Mouse (Mus musculus): ENCODE data around the gene Zbtb22. TPM values are rescaled to one million over a fixed set of nuclear protein-coding genes. Genes with fewer than 3 reads are reported as not detected.

The Zbtb22 gene
- polyA plus RNA-seq, 1 experiment from 2014 or later, result 12.5 TPM

- H3K9me3 ChIP-seq (replicated peaks; ENCODE audit: control insufficient read depth, low read length), result no peaks in the 10 kb centered on the region
- peak overlapping the region; percentile 97 for H3K27ac ChIP-seq (ENCODE audit: low read length)
- H3K4me2 ChIP-seq (ENCODE audit: low read depth, low read length), result peak overlapping the region; percentile 76
- ATAC-seq (ENCODE audit: insufficient read depth, low FRiP score), result no peak
- H3K9ac ChIP-seq (ENCODE audit: low read length), result peak overlapping the region; percentile 94
- H3K4me3 ChIP-seq (replicated peaks; ENCODE audit: low read length), result peak overlapping the region; percentile 92
- H3K4me1 ChIP-seq (ENCODE audit: control insufficient read depth, insufficient read depth, low read length), result peaks cover 20% of the 10 kb centered on the region
- H3K27me3 ChIP-seq (ENCODE audit: control insufficient read depth, insufficient read depth, low read length), result no peaks in the 10 kb centered on the region
- WGBS, result 47% methylated on average over 11 of the region's 11 CpGs
- H3K36me3 ChIP-seq (ENCODE audit: control insufficient read depth, insufficient read depth, low read length), result peaks cover 24% of the 10 kb centered on the region
Measured at GRCm38 (mm10) chr17:33910346-33911051, 5.2 kb upstream of the Zbtb22 start.

- Histone ChIP-seq H3K4me3 (replicated peaks; ENCODE audit: low read length) (no peak overlapping the region), H3K27me3 (ENCODE audit: control insufficient read depth, insufficient read depth, low read length) (no peaks in the 10 kb centered on the region), H3K4me2 (ENCODE audit: low read depth, low read length) (no peak overlapping the region), H3K36me3 (ENCODE audit: control insufficient read depth, insufficient read depth, low read length) (peaks cover 24% of the 10 kb centered on the region), H3K9ac (ENCODE audit: low read length) (no peak overlapping the region), H3K9me3 (replicated peaks; ENCODE audit: control insufficient read depth, low read length) (no peaks in the 10 kb centered on the region), H3K4me1 (ENCODE audit: control insufficient read depth, insufficient read depth, low read length) (peaks cover 20% of the 10 kb centered on the region), H3K27ac (ENCODE audit: low read length) (no peak overlapping the region)
- ATAC-seq (ENCODE audit: insufficient read depth, low FRiP score), result no peak
- 89% methylated on average over 31 of the region's 31 CpGs for WGBS
Measured at GRCm38 (mm10) chr17:33911052-33911812, 4.5 kb upstream of the Zbtb22 start.

- 92% methylated on average over 28 of the region's 28 CpGs for WGBS
- peaks cover 23% of the 10 kb centered on the region for H3K4me1 ChIP-seq (ENCODE audit: control insufficient read depth, insufficient read depth, low read length)
- no peaks in the 10 kb centered on the region for H3K27me3 ChIP-seq (ENCODE audit: control insufficient read depth, insufficient read depth, low read length)
- no peak overlapping the region for H3K9ac ChIP-seq (ENCODE audit: low read length)
- no peak for ATAC-seq (ENCODE audit: insufficient read depth, low FRiP score)
- H3K9me3 ChIP-seq (replicated peaks; ENCODE audit: control insufficient read depth, low read length), result no peaks in the 10 kb centered on the region
- no peak overlapping the region for H3K4me2 ChIP-seq (ENCODE audit: low read depth, low read length)
- H3K27ac ChIP-seq (ENCODE audit: low read length), result no peak overlapping the region
- H3K4me3 ChIP-seq (replicated peaks; ENCODE audit: low read length), result no peak overlapping the region
- H3K36me3 ChIP-seq (ENCODE audit: control insufficient read depth, insufficient read depth, low read length), result peaks cover 24% of the 10 kb centered on the region
Measured at GRCm38 (mm10) chr17:33911813-33912414, 3.8 kb upstream of the Zbtb22 start.

GRCm38 (mm10) chr17:33913264-33913663 is 2.4 kb upstream of the Zbtb22 start:
- peaks cover 27% of the 10 kb centered on the region for H3K36me3 ChIP-seq (ENCODE audit: control insufficient read depth, insufficient read depth, low read length)
- no peak for ATAC-seq (ENCODE audit: insufficient read depth, low FRiP score)

GRCm38 (mm10) chr17:33913905-33914304 is 1.8 kb upstream of the Zbtb22 start:
- Histone ChIP-seq H3K36me3 (ENCODE audit: control insufficient read depth, insufficient read depth, low read length) (peaks cover 27% of the 10 kb centered on the region), H3K27me3 (ENCODE audit: control insufficient read depth, insufficient read depth, low read length) (no peaks in the 10 kb centered on the region)
- 95% methylated on average over 8 of the region's 8 CpGs for WGBS

More at GRCm38 (mm10) chr17:33913264-33913663, 2.4 kb upstream of the Zbtb22 start:
- no peak overlapping the region for H3K4me3 ChIP-seq (replicated peaks; ENCODE audit: low read length)
- no peaks in the 10 kb centered on the region for H3K27me3 ChIP-seq (ENCODE audit: control insufficient read depth, insufficient read depth, low read length)
- H3K4me2 ChIP-seq (ENCODE audit: low read depth, low read length), result no peak overlapping the region
- peaks cover 22% of the 10 kb centered on the region for H3K4me1 ChIP-seq (ENCODE audit: control insufficient read depth, insufficient read depth, low read length)
- 90% methylated on average over 10 of the region's 10 CpGs for WGBS
- no peak overlapping the region for H3K27ac ChIP-seq (ENCODE audit: low read length)
- no peaks in the 10 kb centered on the region for H3K9me3 ChIP-seq (replicated peaks; ENCODE audit: control insufficient read depth, low read length)
- H3K9ac ChIP-seq (ENCODE audit: low read length), result no peak overlapping the region

GRCm38 (mm10) chr17:33914969-33915391 is 724 bp upstream of the Zbtb22 start:
- no peak overlapping the region for H3K27ac ChIP-seq (ENCODE audit: low read length)

More at GRCm38 (mm10) chr17:33913905-33914304, 1.8 kb upstream of the Zbtb22 start:
- Histone ChIP-seq H3K9me3 (replicated peaks; ENCODE audit: control insufficient read depth, low read length) (no peaks in the 10 kb centered on the region), H3K4me2 (ENCODE audit: low read depth, low read length) (no peak overlapping the region), H3K27ac (ENCODE audit: low read length) (no peak overlapping the region), H3K9ac (ENCODE audit: low read length) (no peak overlapping the region), H3K4me1 (ENCODE audit: control insufficient read depth, insufficient read depth, low read length) (peaks cover 27% of the 10 kb centered on the region), H3K4me3 (replicated peaks; ENCODE audit: low read length) (no peak overlapping the region)
- no peak for ATAC-seq (ENCODE audit: insufficient read depth, low FRiP score)

GRCm38 (mm10) chr17:33916294-33916693 is 590 bp downstream of the Zbtb22 start:
- Histone ChIP-seq H3K9ac (ENCODE audit: low read length) (peak overlapping the region; percentile 76), H3K9me3 (replicated peaks; ENCODE audit: control insufficient read depth, low read length) (no peaks in the 10 kb centered on the region), H3K4me3 (replicated peaks; ENCODE audit: low read length) (peak overlapping the region; percentile 64), H3K27me3 (ENCODE audit: control insufficient read depth, insufficient read depth, low read length) (no peaks in the 10 kb centered on the region), H3K4me1 (ENCODE audit: control insufficient read depth, insufficient read depth, low read length) (peaks cover 23% of the 10 kb centered on the region), H3K4me2 (ENCODE audit: low read depth, low read length) (peak overlapping the region; percentile 73), H3K27ac (ENCODE audit: low read length) (peak overlapping the region; percentile 83), H3K36me3 (ENCODE audit: control insufficient read depth, insufficient read depth, low read length) (peaks cover 27% of the 10 kb centered on the region)
- WGBS, result under 1% methylated on average over 14 of the region's 20 CpGs
- peak; percentile 9 for ATAC-seq (ENCODE audit: insufficient read depth, low FRiP score)

More at GRCm38 (mm10) chr17:33914969-33915391, 724 bp upstream of the Zbtb22 start:
- WGBS, result 68% methylated on average over 13 of the region's 13 CpGs
- Histone ChIP-seq H3K4me2 (ENCODE audit: low read depth, low read length) (peak overlapping the region; percentile 73), H3K36me3 (ENCODE audit: control insufficient read depth, insufficient read depth, low read length) (peaks cover 27% of the 10 kb centered on the region), H3K27me3 (ENCODE audit: control insufficient read depth, insufficient read depth, low read length) (no peaks in the 10 kb centered on the region), H3K4me1 (ENCODE audit: control insufficient read depth, insufficient read depth, low read length) (peaks cover 30% of the 10 kb centered on the region), H3K9me3 (replicated peaks; ENCODE audit: control insufficient read depth, low read length) (no peaks in the 10 kb centered on the region), H3K9ac (ENCODE audit: low read length) (peak overlapping the region; percentile 48; the same call in 1 of the 2 replicates), H3K4me3 (replicated peaks; ENCODE audit: low read length) (peak overlapping the region; percentile 64; the same call in 1 of the 2 replicates)
- no peak for ATAC-seq (ENCODE audit: insufficient read depth, low FRiP score)

- Histone ChIP-seq H3K27me3 (ENCODE audit: control insufficient read depth, insufficient read depth, low read length) (no peaks in the 10 kb centered on the region), H3K27ac (ENCODE audit: low read length) (no peak overlapping the region), H3K36me3 (ENCODE audit: control insufficient read depth, insufficient read depth, low read length) (peaks cover 22% of the 10 kb centered on the region), H3K9ac (ENCODE audit: low read length) (peak overlapping the region; percentile 76), H3K4me1 (ENCODE audit: control insufficient read depth, insufficient read depth, low read length) (peaks cover 23% of the 10 kb centered on the region), H3K9me3 (replicated peaks; ENCODE audit: control insufficient read depth, low read length) (no peaks in the 10 kb centered on the region), H3K4me2 (ENCODE audit: low read depth, low read length) (peak overlapping the region; percentile 73), H3K4me3 (replicated peaks; ENCODE audit: low read length) (peak overlapping the region; percentile 64)
- 73% methylated on average over 31 of the region's 31 CpGs for WGBS
- no peak for ATAC-seq (ENCODE audit: insufficient read depth, low FRiP score)
Measured at GRCm38 (mm10) chr17:33916847-33917655, 1.3 kb downstream of the Zbtb22 start.

Measured in stomach, embryonic 16.5 days (tissue).